Mouse (Mus musculus): Measurements from ENCODE around the gene Vmn1r23. TPM values are rescaled to one million over a fixed set of nuclear protein-coding genes. Genes with fewer than 3 reads are reported as not detected.
"Not testable (repeated sequence)": the region's sequence is repeated elsewhere in the genome, so short reads cannot be mapped to it uniquely, and the experiment has no call there.

Vmn1r23 gene
- not detected in 2 replicates for polyA plus RNA-seq (2015; fragmentation: Nextera tagmentation; extraction: Ambion mirVana)

- Histone ChIP-seq H3K27me3 (no peaks in the 10 kb centered on the region), H3K4me2 (no peak within 1 kb of the TSS), H3K9me3 (no peaks in the 10 kb centered on the region), H3K4me1 (replicated peaks) (no peaks in the 10 kb centered on the region), H3K4me3 (no peak within 1 kb of the TSS), H3K9ac (no peak within 1 kb of the TSS), H3K27ac (replicated peaks) (no peak within 1 kb of the TSS), H3K36me3 (no peaks in the 10 kb centered on the region)
- WGBS: 86% methylated on average over 1 of the region's 1 CpGs
- ATAC-seq (ENCODE audit: low read depth): no peak
These were observed at the start of gene Vmn1r23 for GRCm38 (mm10) chr6:57926738-57927137. TSS of gene Vmn1r23 (minus strand) at chr6:57926838.

- not testable (repeated sequence) for H3K4me2 ChIP-seq; ATAC-seq (ENCODE audit: low read depth); H3K9ac ChIP-seq; H3K36me3 ChIP-seq; H3K9me3 ChIP-seq; H3K4me3 ChIP-seq; H3K27ac ChIP-seq (replicated peaks); H3K27me3 ChIP-seq; H3K4me1 ChIP-seq (replicated peaks)
- 75% methylated on average over 1 of the region's 1 CpGs for WGBS
These were observed 34.8 kb upstream of the Vmn1r23 start, which contains the start of gene Vmn1r24 for GRCm38 (mm10) chr6:57961403-57961802. TSS of gene Vmn1r24 (minus strand) at chr6:57961503.

GRCm38 (mm10) chr6:57907928-57908327, 18.7 kb downstream of the Vmn1r23 start, which contains the start of gene Vmn1r22:
TSS of gene Vmn1r22 (minus strand) at chr6:57908028.
- 88% methylated on average over 1 of the region's 1 CpGs for WGBS
- no peak within 1 kb of the TSS for H3K4me3 ChIP-seq
- no peak within 1 kb of the TSS for H3K27ac ChIP-seq (replicated peaks)
- no peaks in the 10 kb centered on the region for H3K4me1 ChIP-seq (replicated peaks)
- H3K4me2 ChIP-seq: no peak within 1 kb of the TSS
- H3K9me3 ChIP-seq: no peaks in the 10 kb centered on the region
- H3K9ac ChIP-seq: no peak within 1 kb of the TSS
- ATAC-seq (ENCODE audit: low read depth): no peak
- H3K36me3 ChIP-seq: no peaks in the 10 kb centered on the region
- no peaks in the 10 kb centered on the region for H3K27me3 ChIP-seq

Other genes starting within 250 kb of the Vmn1r23 start
- 18.0 and 18.5 TPM in 2 replicates for gene Pyurf, start 234.8 kb downstream of the Vmn1r23 start, polyA plus RNA-seq (2015; fragmentation: Nextera tagmentation; extraction: Ambion mirVana)
- 65.9 and 70.3 TPM in 2 replicates for gene Lancl2, start 224.3 kb downstream of the Vmn1r23 start, polyA plus RNA-seq (2015; fragmentation: Nextera tagmentation; extraction: Ambion mirVana)
- 176 and 185 TPM in 2 replicates for gene Vopp1, start 101.7 kb downstream of the Vmn1r23 start, polyA plus RNA-seq (2015; fragmentation: Nextera tagmentation; extraction: Ambion mirVana)
- gene Vmn1r21, start 76.5 kb downstream of the Vmn1r23 start, polyA plus RNA-seq (2015; fragmentation: Nextera tagmentation; extraction: Ambion mirVana): not detected in 2 replicates
- gene Vmn1r22, start 18.8 kb downstream of the Vmn1r23 start, polyA plus RNA-seq (2015; fragmentation: Nextera tagmentation; extraction: Ambion mirVana): not detected in 2 replicates
- not detected in 2 replicates for gene Vmn1r24, start 34.7 kb upstream of the Vmn1r23 start, polyA plus RNA-seq (2015; fragmentation: Nextera tagmentation; extraction: Ambion mirVana)
- gene Vmn1r25, start 54.0 kb upstream of the Vmn1r23 start, polyA plus RNA-seq (2015; fragmentation: Nextera tagmentation; extraction: Ambion mirVana): not detected in 2 replicates
- gene Vmn1r26, start 88.3 kb upstream of the Vmn1r23 start, polyA plus RNA-seq (2015; fragmentation: Nextera tagmentation; extraction: Ambion mirVana): not detected in 2 replicates

All from neural tube, embryonic 13.5 days (tissue).